Mouse (Mus musculus): ENCODE measurements around the gene H2-T22. TPM values are rescaled to one million over a fixed set of nuclear protein-coding genes. Genes with fewer than 3 reads are reported as not detected.

H2-T22 gene
- total and polyA plus RNA-seq, 3 experiments, result 5.7 to 20.0 (median 12.0) TPM

DNA sequence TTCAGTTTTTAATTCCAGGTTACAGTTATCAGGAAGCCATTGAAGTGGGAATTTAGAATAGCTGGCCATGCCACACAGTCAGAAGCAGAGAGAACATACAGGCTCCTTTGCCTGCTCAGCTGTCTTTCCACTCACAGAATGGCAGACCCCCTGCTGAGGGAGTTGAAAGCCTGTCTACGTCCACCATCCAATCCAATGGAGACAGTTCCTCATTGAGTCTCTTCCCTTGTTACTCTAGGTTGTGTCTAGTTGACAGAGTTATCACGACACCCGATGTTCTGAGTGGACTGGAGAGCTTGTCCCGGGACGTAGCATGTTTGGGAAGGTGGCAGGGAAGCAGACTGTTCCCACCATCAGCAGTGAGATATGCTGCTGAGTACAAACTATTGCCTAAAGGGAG, 17.4 kb downstream of the H2-T22 start:
- Histone ChIP-seq H3K4me1 (ENCODE audit: insufficient read depth, low read depth, low read length) (peaks cover 60% of the 10 kb centered on the region), H3K4me3 (ENCODE audit: low read depth, low read length) (no peak overlapping the region), H3K36me3 (replicated peaks) (peaks cover 75% of the 10 kb centered on the region), H3K9me3 (replicated peaks) (peaks cover 32% of the 10 kb centered on the region), H3K27me3 (ENCODE audit: insufficient read depth, low read length) (no peaks in the 10 kb centered on the region)
- ATAC-seq (ENCODE audit: extremely low read depth, insufficient number of reproducible peaks, low FRiP score, poor library complexity, severe bottlenecking), result no peak
- no peak for DNase-seq (ENCODE audit: low spot score)
- TF ChIP-seq POLR2AphosphoS5 (IDR thresholded peaks at IDR 0.05; ENCODE audit: insufficient replicate concordance, low read depth, low read length) (no peak), GATA2 (IDR thresholded peaks at IDR 0.05; ENCODE audit: borderline replicate concordance, low read depth, low read length) (no peak), TAL1 (conservative IDR thresholded peaks at IDR 0.05; ENCODE audit: low read depth, low read length) (no peak), GATA1 (IDR thresholded peaks at IDR 0.05; ENCODE audit: borderline replicate concordance, low read length) (no peak), CTCF (IDR thresholded peaks at IDR 0.05; ENCODE audit: low read depth, low read length) (no peak)

GRCm38 (mm10) chr17:36023710-36024654, 18.6 kb downstream of the H2-T22 start:
- DNase-seq (ENCODE audit: low spot score) (no peak), ATAC-seq (ENCODE audit: extremely low read depth, insufficient number of reproducible peaks, low FRiP score, poor library complexity, severe bottlenecking) (peak; percentile 28; the same call in 1 of the 2 replicates)
- no peak overlapping the region for H3K4me3 ChIP-seq (ENCODE audit: low read depth, low read length)
- TF ChIP-seq GATA2 (IDR thresholded peaks at IDR 0.05; ENCODE audit: borderline replicate concordance, low read depth, low read length), result no peak
- TF ChIP-seq GATA1 (IDR thresholded peaks at IDR 0.05; ENCODE audit: borderline replicate concordance, low read length), result no peak
- no peak for TF ChIP-seq POLR2AphosphoS5 (IDR thresholded peaks at IDR 0.05; ENCODE audit: insufficient replicate concordance, low read depth, low read length)
- TF ChIP-seq CTCF (IDR thresholded peaks at IDR 0.05; ENCODE audit: low read depth, low read length), result no peak
- no peak for TF ChIP-seq TAL1 (conservative IDR thresholded peaks at IDR 0.05; ENCODE audit: low read depth, low read length)
- no peaks in the 10 kb centered on the region for H3K27me3 ChIP-seq (ENCODE audit: insufficient read depth, low read length)
- H3K36me3 ChIP-seq (replicated peaks), result peaks cover 80% of the 10 kb centered on the region
- peaks cover 60% of the 10 kb centered on the region for H3K4me1 ChIP-seq (ENCODE audit: insufficient read depth, low read depth, low read length)
- peaks cover 32% of the 10 kb centered on the region for H3K9me3 ChIP-seq (replicated peaks)

DNA sequence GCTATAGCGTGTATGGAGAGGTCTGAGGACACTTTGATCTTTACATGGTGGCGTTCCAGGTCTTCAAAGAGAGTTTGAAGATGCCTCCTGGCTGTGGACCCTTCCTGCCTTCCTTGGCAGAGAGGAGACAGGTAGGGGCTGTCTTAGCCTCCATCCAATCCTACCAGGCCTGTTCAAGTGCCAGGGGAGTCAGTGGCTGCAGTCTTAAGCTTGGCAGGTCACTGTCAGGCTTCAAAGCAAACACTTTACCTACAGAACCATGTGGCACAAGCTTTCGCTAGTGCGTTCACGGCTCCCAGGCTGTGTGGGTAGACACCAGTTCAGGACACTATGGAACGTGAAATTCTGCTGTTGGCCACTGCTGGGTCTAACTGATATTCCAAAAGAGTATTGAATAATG, 19.6 kb downstream of the H2-T22 start:
- TF ChIP-seq GATA2 (IDR thresholded peaks at IDR 0.05; ENCODE audit: borderline replicate concordance, low read depth, low read length) (no peak), CTCF (IDR thresholded peaks at IDR 0.05; ENCODE audit: low read depth, low read length) (no peak), POLR2AphosphoS5 (IDR thresholded peaks at IDR 0.05; ENCODE audit: insufficient replicate concordance, low read depth, low read length) (no peak), TAL1 (conservative IDR thresholded peaks at IDR 0.05; ENCODE audit: low read depth, low read length) (no peak), GATA1 (IDR thresholded peaks at IDR 0.05; ENCODE audit: borderline replicate concordance, low read length) (no peak)
- no peak for DNase-seq (ENCODE audit: low spot score)
- Histone ChIP-seq H3K27me3 (ENCODE audit: insufficient read depth, low read length) (no peaks in the 10 kb centered on the region), H3K9me3 (replicated peaks) (peaks cover 30% of the 10 kb centered on the region), H3K4me3 (ENCODE audit: low read depth, low read length) (no peak overlapping the region), H3K36me3 (replicated peaks) (peaks cover 79% of the 10 kb centered on the region), H3K4me1 (ENCODE audit: insufficient read depth, low read depth, low read length) (peaks cover 59% of the 10 kb centered on the region)
- no peak for ATAC-seq (ENCODE audit: extremely low read depth, insufficient number of reproducible peaks, low FRiP score, poor library complexity, severe bottlenecking)

GRCm38 (mm10) chr17:36022098-36022497, 20.4 kb downstream of the H2-T22 start:
- DNase-seq (ENCODE audit: low spot score) (no peak), ATAC-seq (ENCODE audit: extremely low read depth, insufficient number of reproducible peaks, low FRiP score, poor library complexity, severe bottlenecking) (no peak)
- H3K4me1 ChIP-seq (ENCODE audit: insufficient read depth, low read depth, low read length), result peaks cover 66% of the 10 kb centered on the region
- H3K9me3 ChIP-seq (replicated peaks), result peaks cover 29% of the 10 kb centered on the region
- H3K27me3 ChIP-seq (ENCODE audit: insufficient read depth, low read length), result no peaks in the 10 kb centered on the region
- no peak for TF ChIP-seq POLR2AphosphoS5 (IDR thresholded peaks at IDR 0.05; ENCODE audit: insufficient replicate concordance, low read depth, low read length)
- no peak for TF ChIP-seq CTCF (IDR thresholded peaks at IDR 0.05; ENCODE audit: low read depth, low read length)
- no peak for TF ChIP-seq TAL1 (conservative IDR thresholded peaks at IDR 0.05; ENCODE audit: low read depth, low read length)
- no peak for TF ChIP-seq GATA1 (IDR thresholded peaks at IDR 0.05; ENCODE audit: borderline replicate concordance, low read length)
- TF ChIP-seq GATA2 (IDR thresholded peaks at IDR 0.05; ENCODE audit: borderline replicate concordance, low read depth, low read length), result no peak
- peaks cover 83% of the 10 kb centered on the region for H3K36me3 ChIP-seq (replicated peaks)
- no peak overlapping the region; the same call in 1 of the 2 replicates for H3K4me3 ChIP-seq (ENCODE audit: low read depth, low read length)

DNA sequence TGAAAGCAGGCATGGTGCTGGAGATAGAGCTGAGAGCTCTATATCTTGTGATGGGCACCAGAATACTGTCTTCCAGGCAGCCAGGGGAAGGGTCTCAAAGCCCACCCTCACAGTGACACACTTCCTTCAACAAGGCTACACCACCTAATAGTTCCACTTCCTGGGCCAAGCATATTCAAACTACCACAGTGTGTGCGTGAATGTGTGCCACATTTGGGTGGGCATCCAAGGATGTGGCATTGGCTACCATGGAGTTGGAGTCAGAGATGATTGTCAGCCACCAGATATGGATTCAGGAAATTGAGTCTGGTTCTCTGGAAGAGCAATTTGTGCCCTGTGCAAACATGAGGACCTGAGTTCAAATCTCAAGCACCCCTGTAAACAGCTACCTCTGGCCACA, 21.2 kb downstream of the H2-T22 start:
- DNase-seq (ENCODE audit: low spot score) (no peak), ATAC-seq (ENCODE audit: extremely low read depth, insufficient number of reproducible peaks, low FRiP score, poor library complexity, severe bottlenecking) (no peak)
- peaks cover 74% of the 10 kb centered on the region for H3K4me1 ChIP-seq (ENCODE audit: insufficient read depth, low read depth, low read length)
- H3K36me3 ChIP-seq (replicated peaks), result peaks cover 84% of the 10 kb centered on the region
- TF ChIP-seq GATA2 (IDR thresholded peaks at IDR 0.05; ENCODE audit: borderline replicate concordance, low read depth, low read length), result no peak
- no peak for TF ChIP-seq TAL1 (conservative IDR thresholded peaks at IDR 0.05; ENCODE audit: low read depth, low read length)
- TF ChIP-seq POLR2AphosphoS5 (IDR thresholded peaks at IDR 0.05; ENCODE audit: insufficient replicate concordance, low read depth, low read length), result no peak
- TF ChIP-seq GATA1 (IDR thresholded peaks at IDR 0.05; ENCODE audit: borderline replicate concordance, low read length), result no peak
- TF ChIP-seq CTCF (IDR thresholded peaks at IDR 0.05; ENCODE audit: low read depth, low read length), result no peak
- peaks cover 25% of the 10 kb centered on the region for H3K9me3 ChIP-seq (replicated peaks)
- no peaks in the 10 kb centered on the region for H3K27me3 ChIP-seq (ENCODE audit: insufficient read depth, low read length)
- peak overlapping the region; percentile 16; the same call in 1 of the 2 replicates for H3K4me3 ChIP-seq (ENCODE audit: low read depth, low read length)
